Mouse (Mus musculus) thymus, adult 2 months (tissue): ENCODE data around the gene Arl5c. TPM values are rescaled to one million over a fixed set of nuclear protein-coding genes. Genes with fewer than 3 reads are reported as not detected.

Source experiments
- DNase-seq: peaks from one replicate; pipeline ENCODE4 v3.0.0; 2021
- H3K27ac ChIP-seq: fragments of 200-500 bp; 2 replicates; pipeline ENCODE4 v1.5.1; 2012; ENCODE audit warnings: low read length, control low read depth; ENCODE audit not compliant: control insufficient read depth, insufficient read depth
- H3K27me3 ChIP-seq: fragments of 200-500 bp; 2 replicates; pipeline ENCODE4 v1.6.1; 2012; ENCODE audit warnings: mild to moderate bottlenecking, low read length, moderate library complexity, mixed read lengths; ENCODE audit not compliant: control insufficient read depth, insufficient read depth
- H3K36me3 ChIP-seq: fragments of 200-500 bp; 2 replicates; pipeline ENCODE4 v1.6.1; 2012; ENCODE audit warnings: mild to moderate bottlenecking, low read length, moderate library complexity; ENCODE audit not compliant: control insufficient read depth, insufficient read depth
- H3K4me1 ChIP-seq: fragments of 200-500 bp; replicated peaks from 2 replicates; pipeline ENCODE4 v1.6.1; 2012; ENCODE audit warnings: low read length; ENCODE audit not compliant: control insufficient read depth, insufficient read depth
- H3K4me3 ChIP-seq: fragments of 200-500 bp; 2 replicates; pipeline ENCODE4 v1.5.1; 2012; ENCODE audit warnings: mild to moderate bottlenecking, low read length, control low read depth, moderate library complexity; ENCODE audit not compliant: control insufficient read depth, insufficient read depth
- CTCF ChIP-seq: fragments of 200-500 bp; IDR thresholded peaks from 2 replicates; pipeline ENCODE4 v1.5.1; 2012; ENCODE audit warnings: mild to moderate bottlenecking, control low read depth, low read length, moderate library complexity, borderline replicate concordance; ENCODE audit not compliant: control insufficient read depth, poor library complexity, insufficient read depth; ENCODE audit errors: extremely low read depth
- POLR2A ChIP-seq: fragments of 200-500 bp; IDR thresholded peaks from 2 replicates; pipeline ENCODE4 v1.6.1; 2012; ENCODE audit warnings: mild to moderate bottlenecking, low read length, control low read depth, moderate library complexity; ENCODE audit not compliant: control insufficient read depth, poor library complexity, insufficient read depth; ENCODE audit errors: extremely low read depth
- WGBS: fragments of 180-500 bp; shearing (Covaris S2); methylation state at CpG from one replicate; pipeline ENCODE4 v1.1.7; 2018; 5-methylcytosine and 5-hydroxymethylcytosine counted together
- polyA plus RNA-seq: library from polyadenylated mRNA; depleted of rRNA; stranded (reverse); fragments of >200 nt; gene quantifications from 2 replicates; pipeline ENCODE4 v1.2.3, GENCODE M21; 2012

Arl5c gene
- polyA plus RNA-seq, 1 experiment = 217 TPM

DNA sequence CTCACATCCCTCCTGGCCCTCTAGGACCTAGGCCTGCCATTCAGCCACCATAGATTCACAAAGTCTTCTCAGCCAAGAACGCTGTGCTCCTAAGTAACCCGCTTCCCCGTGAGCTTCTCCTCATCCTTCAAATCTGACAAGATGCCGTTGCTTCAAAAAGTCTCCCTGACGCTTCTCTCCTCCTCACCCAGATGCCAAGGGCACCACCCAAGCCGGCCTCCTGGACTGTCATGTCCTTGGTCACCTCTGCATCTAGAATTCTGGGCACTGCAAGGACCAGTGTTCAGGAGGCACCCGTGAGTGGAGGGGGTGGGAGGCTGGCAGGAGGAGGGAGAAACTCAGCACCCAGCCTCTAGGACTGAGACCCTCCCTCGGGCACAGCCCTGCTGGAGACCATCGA lies 13.3 kb downstream of the Arl5c start:
- H3K4me3 ChIP-seq = no peak overlapping the region
- 95% methylated on average over 9 of the region's 9 CpGs for WGBS
- DNase-seq = no peak
- TF ChIP-seq CTCF (no peak), POLR2A (no peak)
- no peak overlapping the region for H3K27ac ChIP-seq
- H3K4me1 ChIP-seq = peaks cover 68% of the 10 kb centered on the region
- no peaks in the 10 kb centered on the region for H3K27me3 ChIP-seq
- H3K36me3 ChIP-seq = no peaks in the 10 kb centered on the region

DNA sequence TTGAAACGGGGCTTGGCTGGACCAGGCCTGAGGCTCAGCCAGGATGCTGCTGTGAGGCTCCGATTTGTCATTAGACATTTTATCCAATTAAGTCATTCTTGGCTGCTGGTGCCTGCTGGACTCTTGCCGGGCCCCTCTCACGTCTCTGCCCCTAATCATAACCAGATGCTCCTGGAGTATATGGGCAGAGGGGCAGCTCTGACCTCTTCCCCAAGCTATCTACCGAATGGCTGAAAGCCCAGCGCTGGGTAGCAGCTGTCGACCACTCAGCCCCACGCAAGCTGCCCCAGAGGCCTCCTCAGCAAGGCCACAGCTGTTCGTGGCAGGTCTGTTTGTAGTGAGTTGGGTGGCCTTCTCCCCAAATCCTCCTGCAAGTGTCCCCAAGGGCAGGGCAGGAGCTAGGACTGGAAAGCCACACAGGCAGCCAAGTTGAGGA lies 15.4 kb downstream of the Arl5c start:
- no peak overlapping the region for H3K27ac ChIP-seq
- H3K4me1 ChIP-seq = peaks cover 79% of the 10 kb centered on the region
- 0 out of 2 replicates have a peak, but pooled peaks cover 11% of the 10 kb centered on the region for H3K36me3 ChIP-seq
- no peak for DNase-seq
- H3K27me3 ChIP-seq = no peaks in the 10 kb centered on the region
- TF ChIP-seq POLR2A (no peak), CTCF (no peak)
- 90% methylated on average over 9 of the region's 9 CpGs for WGBS
- H3K4me3 ChIP-seq = no peak overlapping the region

DNA sequence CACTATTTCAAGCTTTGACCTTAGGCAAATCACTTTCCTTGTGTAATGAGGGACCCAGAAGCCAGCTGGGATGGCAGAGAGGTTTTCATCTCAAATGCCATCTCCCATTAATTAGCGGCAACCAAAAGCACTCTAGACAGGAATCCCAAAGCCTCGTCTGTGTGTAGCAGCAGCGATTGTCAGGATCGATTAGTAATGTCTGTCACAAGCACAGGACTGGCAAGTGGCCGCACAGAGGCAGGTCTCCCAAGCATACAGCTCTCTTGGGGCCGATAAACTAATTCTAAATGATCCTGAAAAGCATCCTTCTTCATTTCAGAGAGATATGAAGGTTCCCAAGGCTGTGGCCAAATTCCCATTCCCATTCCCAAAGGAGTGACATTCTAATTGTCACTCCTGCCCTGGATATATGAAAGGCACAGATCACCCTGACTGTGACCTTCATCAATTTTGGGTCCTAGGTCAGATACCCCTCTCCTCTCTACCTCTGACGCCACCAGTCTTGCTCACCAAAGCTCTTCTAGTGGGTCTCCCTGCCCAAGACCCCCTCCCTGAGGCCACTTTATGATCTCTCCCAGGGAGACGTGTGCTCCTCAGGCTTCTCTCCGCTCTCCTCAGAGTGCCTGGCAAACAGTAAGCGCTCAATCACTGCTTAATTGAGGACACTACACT lies 16.0 kb downstream of the Arl5c start:
- 0 out of 2 replicates have a peak, but pooled peaks cover 11% of the 10 kb centered on the region for H3K36me3 ChIP-seq
- DNase-seq = no peak
- H3K27me3 ChIP-seq = no peaks in the 10 kb centered on the region
- H3K4me3 ChIP-seq = no peak overlapping the region
- H3K4me1 ChIP-seq = peaks cover 78% of the 10 kb centered on the region
- WGBS = 93% methylated on average over 10 of the region's 10 CpGs
- TF ChIP-seq POLR2A (no peak), CTCF (no peak)
- peak overlapping the region; percentile 23; the same call in 1 of the 2 replicates for H3K27ac ChIP-seq

DNA sequence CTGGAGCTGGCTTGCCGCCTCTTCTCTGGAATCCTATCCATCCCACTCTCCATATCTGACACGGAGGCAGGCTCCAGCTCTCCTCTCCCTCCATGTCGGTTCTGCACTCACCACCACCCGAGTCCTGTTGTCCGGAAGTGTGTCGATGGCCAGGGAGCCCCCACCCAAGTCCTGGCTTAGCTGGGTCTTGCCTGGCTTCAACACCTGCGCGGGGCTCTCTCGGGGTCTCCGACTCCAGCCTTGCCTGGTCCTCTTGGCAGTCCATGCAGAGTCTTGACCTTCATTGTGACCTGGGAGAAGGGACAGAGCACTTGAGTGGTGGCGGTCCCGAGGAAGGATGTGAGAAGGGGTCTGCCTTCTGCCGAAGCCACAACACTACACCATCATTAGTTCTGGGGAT lies 17.6 kb downstream of the Arl5c start:
- Histone ChIP-seq H3K27me3 (no peaks in the 10 kb centered on the region), H3K4me3 (no peak overlapping the region), H3K36me3 (0 out of 2 replicates have a peak, but pooled peaks cover 11% of the 10 kb centered on the region), H3K27ac (peak overlapping the region; percentile 94), H3K4me1 (peaks cover 66% of the 10 kb centered on the region)
- peak; percentile 25 for DNase-seq
- WGBS = 91% methylated on average over 13 of the region's 13 CpGs
- TF ChIP-seq CTCF = no peak
- no peak for TF ChIP-seq POLR2A

DNA sequence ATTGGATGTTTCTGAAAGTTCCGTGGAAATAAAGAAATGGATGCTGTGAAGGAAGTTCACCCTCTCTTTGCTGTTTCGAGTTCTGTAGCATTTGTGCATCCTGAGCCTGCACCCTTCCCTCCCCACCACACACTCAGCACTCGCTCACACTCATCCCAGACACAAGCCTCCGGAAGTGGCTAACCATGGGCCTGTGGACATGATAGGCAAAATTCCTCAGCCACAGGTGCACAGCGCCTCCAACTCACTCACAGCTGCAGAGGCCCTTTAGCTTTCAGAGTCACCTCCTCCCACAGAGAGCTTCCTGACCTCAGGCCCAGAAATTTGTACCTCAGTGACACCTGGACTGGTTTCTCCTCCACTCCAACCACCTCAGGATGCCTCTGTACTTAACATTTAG lies 18.2 kb downstream of the Arl5c start:
- WGBS = 13% methylated on average over 5 of the region's 5 CpGs
- TF ChIP-seq POLR2A (peak; percentile 15; the same call in 1 of the 2 replicates), CTCF (no peak)
- no peaks in the 10 kb centered on the region for H3K27me3 ChIP-seq
- peaks cover 60% of the 10 kb centered on the region for H3K4me1 ChIP-seq
- peak overlapping the region; percentile 94 for H3K27ac ChIP-seq
- DNase-seq = peak; percentile 77
- peaks cover 16% of the 10 kb centered on the region for H3K36me3 ChIP-seq
- H3K4me3 ChIP-seq = peak overlapping the region; percentile 16; the same call in 1 of the 2 replicates

DNA sequence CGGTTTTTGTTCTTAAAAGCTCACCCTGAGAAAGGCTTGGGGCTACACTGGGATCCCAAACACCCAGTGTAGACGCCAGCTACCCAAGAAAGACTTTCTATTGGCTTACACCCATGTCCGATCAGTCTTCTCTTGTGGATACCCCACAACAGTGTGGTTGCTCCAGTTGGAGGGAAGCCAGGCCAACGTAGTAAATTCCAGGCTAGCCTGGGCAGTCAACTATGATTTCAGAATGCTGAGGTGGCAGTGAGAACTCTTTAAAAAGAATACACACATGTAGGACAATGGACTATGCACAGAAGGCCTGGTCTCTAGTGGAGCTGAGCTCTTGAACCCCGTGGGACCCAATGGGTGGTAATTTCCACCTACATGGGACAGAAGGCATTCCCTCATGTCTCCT lies 21.2 kb downstream of the Arl5c start:
- no peak overlapping the region for H3K4me3 ChIP-seq
- H3K4me1 ChIP-seq = peaks cover 47% of the 10 kb centered on the region
- DNase-seq = no peak
- H3K27ac ChIP-seq = no peak overlapping the region
- no peaks in the 10 kb centered on the region for H3K27me3 ChIP-seq
- peaks cover 18% of the 10 kb centered on the region for H3K36me3 ChIP-seq
- TF ChIP-seq POLR2A (no peak), CTCF (no peak)
- WGBS = 91% methylated on average over 5 of the region's 5 CpGs
